Mouse (Mus musculus) stomach, embryonic 14.5 days (tissue): Measurements from ENCODE around the gene Mrrf. TPM values are rescaled to one million over a fixed set of nuclear protein-coding genes. Genes with fewer than 3 reads are reported as not detected.
"Not testable (repeated sequence)": the region's sequence is repeated elsewhere in the genome, so short reads cannot be mapped to it uniquely, and the experiment has no call there.

ENCODE experiments used
- ATAC-seq: fragments of 200-750 bp; cut with Nextera tagmentation; 2 replicates; pipeline ENCODE4 v1.8.0; 2017; ENCODE audit warnings: low read depth, moderate TSS enrichment; ENCODE audit not compliant: insufficient number of reproducible peaks, insufficient read depth, low FRiP score
- H3K27ac ChIP-seq: fragments of 300-500 bp; sonication (generic); 2 replicates; pipeline ENCODE4 v1.5.1; 2014; ENCODE audit warnings: mild to moderate bottlenecking, low read length, moderate library complexity, mixed read lengths
- H3K27me3 ChIP-seq: fragments of 300-500 bp; sonication (generic); 2 replicates; pipeline ENCODE4 v1.6.1; 2014; ENCODE audit warnings: low read length, control low read depth, mixed read lengths; ENCODE audit not compliant: control insufficient read depth, insufficient read depth
- H3K36me3 ChIP-seq: fragments of 300-500 bp; sonication (generic); 2 replicates; pipeline ENCODE4 v1.6.1; 2014; ENCODE audit warnings: mild to moderate bottlenecking, control low read depth, low read length, moderate library complexity, mixed read lengths; ENCODE audit not compliant: control insufficient read depth, insufficient read depth
- H3K4me1 ChIP-seq: fragments of 300-500 bp; sonication (generic); 2 replicates; pipeline ENCODE4 v1.6.1; 2014; ENCODE audit warnings: low read length, control low read depth, mixed read lengths; ENCODE audit not compliant: control insufficient read depth, insufficient read depth
- H3K4me2 ChIP-seq: fragments of 300-500 bp; sonication (generic); replicated peaks from 2 replicates; pipeline ENCODE4 v1.6.1; 2014; ENCODE audit warnings: low read depth, low read length, control low read depth
- H3K4me3 ChIP-seq: fragments of 300-500 bp; sonication (generic); 2 replicates; pipeline ENCODE4 v1.5.1; 2014; ENCODE audit warnings: low read depth, low read length, control low read depth
- H3K9ac ChIP-seq: fragments of 300-500 bp; sonication (generic); replicated peaks from 2 replicates; pipeline ENCODE4 v1.6.1; 2014; ENCODE audit warnings: low read depth, mild to moderate bottlenecking, control low read depth, low read length, moderate library complexity, mixed read lengths
- H3K9me3 ChIP-seq: fragments of 300-500 bp; sonication (generic); 2 replicates; pipeline ENCODE4 v1.6.1; 2016; ENCODE audit warnings: low read depth, low read length, control low read depth; ENCODE audit not compliant: control insufficient read depth
- WGBS: fragments of 180-500 bp; shearing (Covaris S2); extraction: QIAGEN DNeasy Blood & Tissue Kit; methylation state at CpG from one replicate; pipeline ENCODE4 v1.1.7; 2014; 5-methylcytosine and 5-hydroxymethylcytosine counted together
- polyA plus RNA-seq: library from polyadenylated mRNA; unstranded; fragments of >200 nt; fragmentation: Nextera tagmentation; extraction: Ambion mirVana; gene quantifications from 2 replicates; pipeline ENCODE4 v1.2.1, GENCODE M21; 2014

Mrrf gene
- polyA plus RNA-seq, 1 experiment from 2014 or later = 33.8 TPM

DNA sequence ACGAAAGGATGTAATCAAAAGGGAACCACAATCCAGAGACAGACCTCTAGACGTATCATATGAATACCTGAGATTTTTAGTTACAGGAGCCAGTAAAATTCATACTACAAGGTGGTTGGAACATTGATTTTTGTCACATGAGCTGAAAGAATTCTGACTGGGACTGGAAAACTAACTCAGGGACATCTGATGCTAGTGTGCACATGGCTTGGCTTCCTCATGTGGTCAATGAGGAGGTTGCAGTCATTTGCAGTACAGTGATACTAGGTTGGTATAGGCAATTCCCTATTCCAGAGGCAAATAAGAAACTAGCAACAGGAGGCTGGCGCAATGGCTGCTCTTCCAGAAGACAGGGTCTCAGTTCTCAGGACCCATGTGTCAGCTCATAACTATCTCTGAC is 23.6 kb upstream of the Mrrf start:
- Histone ChIP-seq H3K4me2 (no peak overlapping the region), H3K36me3 (peaks cover 17% of the 10 kb centered on the region), H3K27ac (no peak overlapping the region), H3K27me3 (peaks cover 4% of the 10 kb centered on the region), H3K4me1 (no peaks in the 10 kb centered on the region), H3K9me3 (no peaks in the 10 kb centered on the region), H3K9ac (no peak overlapping the region), H3K4me3 (no peak overlapping the region)
- no peak for ATAC-seq
- 67% methylated on average over 3 of the region's 3 CpGs for WGBS

- Histone ChIP-seq H3K9me3 (no peaks in the 10 kb centered on the region), H3K27me3 (no peaks in the 10 kb centered on the region), H3K4me1 (no peaks in the 10 kb centered on the region), H3K27ac (no peak overlapping the region), H3K36me3 (peaks cover 62% of the 10 kb centered on the region), H3K4me3 (no peak overlapping the region), H3K9ac (no peak overlapping the region), H3K4me2 (no peak overlapping the region)
- ATAC-seq = no peak
- 88% methylated on average over 9 of the region's 9 CpGs for WGBS
Observed at GRCm38 (mm10) chr2:36126795-36127429, 9.3 kb upstream of the Mrrf start.

DNA sequence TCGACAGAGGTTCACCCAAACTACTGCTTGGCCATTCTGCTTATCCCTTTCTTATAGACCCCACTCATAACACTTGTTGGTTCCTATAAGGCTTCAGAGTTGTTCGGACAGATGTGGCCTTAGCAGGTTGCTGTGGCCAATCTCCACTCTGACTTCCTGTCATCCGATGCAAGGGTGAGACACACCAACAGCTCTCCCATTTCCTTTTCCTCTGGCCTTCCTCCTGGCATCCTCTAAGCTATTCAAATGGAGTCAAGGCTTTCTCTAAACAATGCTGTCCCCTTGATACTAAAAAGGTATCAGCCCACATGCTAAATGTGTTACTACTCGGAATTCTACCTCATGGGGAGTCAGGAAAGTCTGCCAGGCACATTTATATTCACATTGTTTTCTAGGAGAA is 8.2 kb upstream of the Mrrf start:
- no peak overlapping the region for H3K4me2 ChIP-seq
- WGBS = 77% methylated on average over 4 of the region's 4 CpGs
- H3K9me3 ChIP-seq = no peaks in the 10 kb centered on the region
- no peak overlapping the region for H3K9ac ChIP-seq
- H3K27ac ChIP-seq = no peak overlapping the region
- no peaks in the 10 kb centered on the region for H3K27me3 ChIP-seq
- no peak for ATAC-seq
- H3K4me3 ChIP-seq = no peak overlapping the region
- H3K36me3 ChIP-seq = peaks cover 63% of the 10 kb centered on the region
- H3K4me1 ChIP-seq = no peaks in the 10 kb centered on the region

DNA sequence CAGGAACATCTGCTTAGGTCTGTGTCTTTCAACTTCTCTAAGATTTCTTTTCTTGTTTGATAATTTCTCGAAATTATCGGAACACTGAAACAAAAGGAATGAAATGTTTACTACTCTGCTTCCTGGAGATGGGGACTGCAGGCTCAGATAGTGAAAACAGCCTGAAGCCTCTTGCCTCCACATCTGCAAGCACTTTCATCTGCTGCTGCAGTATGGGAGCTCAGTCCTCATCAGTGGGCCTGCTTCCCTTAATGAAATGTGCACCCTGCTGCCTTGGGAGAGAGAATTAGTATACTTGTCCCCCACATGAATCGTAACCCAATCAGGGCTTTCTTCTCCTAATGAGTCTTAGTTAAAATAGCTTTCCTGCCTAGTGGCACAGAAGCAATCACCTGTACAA is 7.1 kb upstream of the Mrrf start:
- Histone ChIP-seq H3K27ac (no peak overlapping the region), H3K4me1 (no peaks in the 10 kb centered on the region), H3K27me3 (no peaks in the 10 kb centered on the region), H3K36me3 (peaks cover 68% of the 10 kb centered on the region), H3K9me3 (no peaks in the 10 kb centered on the region), H3K9ac (no peak overlapping the region), H3K4me3 (no peak overlapping the region), H3K4me2 (no peak overlapping the region)
- WGBS = 85% methylated on average over 3 of the region's 3 CpGs
- ATAC-seq = no peak

- no peaks in the 10 kb centered on the region for H3K9me3 ChIP-seq
- H3K4me1 ChIP-seq = peaks cover 10% of the 10 kb centered on the region
- peaks cover 32% of the 10 kb centered on the region; the same call in 1 of the 2 replicates for H3K36me3 ChIP-seq
- ATAC-seq = no peak
- 0% methylated on average over 4 of the region's 4 CpGs for WGBS
- H3K4me2 ChIP-seq = peak overlapping the region; percentile 82
- peak overlapping the region; percentile 84 for H3K4me3 ChIP-seq
- peak overlapping the region; percentile 85 for H3K27ac ChIP-seq
- H3K9ac ChIP-seq = peak overlapping the region; percentile 78
- no peaks in the 10 kb centered on the region for H3K27me3 ChIP-seq
Observed at GRCm38 (mm10) chr2:36135887-36136286, 302 bp upstream of the Mrrf start.

- H3K27ac ChIP-seq = no peak overlapping the region
- H3K4me1 ChIP-seq = peaks cover 10% of the 10 kb centered on the region
- no peak overlapping the region for H3K4me3 ChIP-seq
- H3K27me3 ChIP-seq = no peaks in the 10 kb centered on the region
- no peak for ATAC-seq
- no peak overlapping the region for H3K4me2 ChIP-seq
- 49% methylated on average over 2 of the region's 2 CpGs for WGBS
- no peaks in the 10 kb centered on the region for H3K9me3 ChIP-seq
- H3K36me3 ChIP-seq = peaks cover 5% of the 10 kb centered on the region; the same call in 1 of the 2 replicates
- H3K9ac ChIP-seq = no peak overlapping the region
Observed at GRCm38 (mm10) chr2:36139096-36139495, 2.9 kb downstream of the Mrrf start.

- H3K4me2 ChIP-seq = no peak overlapping the region
- no peaks in the 10 kb centered on the region for H3K9me3 ChIP-seq
- ATAC-seq = no peak
- H3K27me3 ChIP-seq = no peaks in the 10 kb centered on the region
- no peaks in the 10 kb centered on the region for H3K4me1 ChIP-seq
- no peak overlapping the region for H3K4me3 ChIP-seq
- H3K9ac ChIP-seq = no peak overlapping the region
- no peak overlapping the region for H3K27ac ChIP-seq
- peaks cover 2% of the 10 kb centered on the region; the same call in 1 of the 2 replicates for H3K36me3 ChIP-seq
- 47% methylated on average over 7 of the region's 7 CpGs for WGBS
Observed at GRCm38 (mm10) chr2:36148876-36149365, 12.7 kb downstream of the Mrrf start.

GRCm38 (mm10) chr2:36152401-36152800 is 16.2 kb downstream of the Mrrf start:
- not testable (repeated sequence) for H3K4me3 ChIP-seq, H3K27me3 ChIP-seq, H3K4me2 ChIP-seq, H3K36me3 ChIP-seq, H3K27ac ChIP-seq, ATAC-seq, H3K9ac ChIP-seq, H3K4me1 ChIP-seq, H3K9me3 ChIP-seq
- 92% methylated on average over 4 of the region's 4 CpGs for WGBS

- no peaks in the 10 kb centered on the region for H3K27me3 ChIP-seq
- no peaks in the 10 kb centered on the region for H3K4me1 ChIP-seq
- H3K4me3 ChIP-seq = no peak overlapping the region
- WGBS = 92% methylated on average over 1 of the region's 1 CpGs
- H3K36me3 ChIP-seq = peaks cover 5% of the 10 kb centered on the region
- no peak overlapping the region for H3K27ac ChIP-seq
- ATAC-seq = no peak
- no peak overlapping the region for H3K4me2 ChIP-seq
- H3K9me3 ChIP-seq = no peaks in the 10 kb centered on the region
- H3K9ac ChIP-seq = no peak overlapping the region
Observed at GRCm38 (mm10) chr2:36157461-36157860, 21.3 kb downstream of the Mrrf start.
